Mouse (Mus musculus): Measurements from ENCODE around the gene Gen1. TPM values are rescaled to one million over a fixed set of nuclear protein-coding genes. Genes with fewer than 3 reads are reported as not detected.
A peak's percentile ranks its signal among the peaks of the same experiment; 100 is the strongest.

Gene Gen1
- total and polyA plus RNA-seq, 2 experiments from 2014 or later: 0.51 to 0.99 TPM

DNA sequence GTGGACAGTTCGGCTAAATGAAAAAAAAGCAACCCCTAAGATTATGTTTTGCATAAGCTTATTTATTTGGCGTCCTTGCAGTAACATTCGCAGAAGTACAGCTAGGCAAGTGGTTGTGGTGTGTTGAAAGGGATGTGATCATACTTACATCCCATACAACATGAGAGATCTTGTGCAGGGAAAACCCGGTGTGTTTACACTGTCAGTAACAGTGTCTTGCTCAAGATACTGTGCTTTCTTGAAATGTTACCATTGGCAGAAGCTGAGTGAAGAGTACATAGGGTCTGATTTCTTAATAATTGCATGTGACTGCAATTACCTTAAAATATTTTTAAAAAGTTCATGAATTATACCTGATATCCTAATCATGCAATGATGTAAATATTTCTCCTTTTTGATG, 7.0 kb upstream of the Gen1 start:
- ATAC-seq (ENCODE audit: low FRiP score) (no peak), DNase-seq (ENCODE audit: low spot score) (no peak)
- Histone ChIP-seq H3K27ac (ENCODE audit: low read depth, low read length) (no peak overlapping the region), H3K9ac (replicated peaks; ENCODE audit: low read length, poor library complexity, severe bottlenecking) (no peak overlapping the region), H3K4me2 (ENCODE audit: low read depth, low read length, poor library complexity, severe bottlenecking) (no peak overlapping the region), H3K27me3 (ENCODE audit: insufficient read depth, low read length) (no peaks in the 10 kb centered on the region), H3K4me3 (ENCODE audit: low read depth, low read length) (no peak overlapping the region), H3K4me1 (ENCODE audit: insufficient read depth, low read length) (peaks cover 4% of the 10 kb centered on the region), H3K36me3 (ENCODE audit: insufficient read depth, low read length) (peaks cover 17% of the 10 kb centered on the region), H3K9me3 (ENCODE audit: low read length) (no peaks in the 10 kb centered on the region)
- no peak for TF ChIP-seq CTCF (IDR thresholded peaks at IDR 0.05)
- 94% methylated on average over 4 of the region's 4 CpGs for WGBS

DNA sequence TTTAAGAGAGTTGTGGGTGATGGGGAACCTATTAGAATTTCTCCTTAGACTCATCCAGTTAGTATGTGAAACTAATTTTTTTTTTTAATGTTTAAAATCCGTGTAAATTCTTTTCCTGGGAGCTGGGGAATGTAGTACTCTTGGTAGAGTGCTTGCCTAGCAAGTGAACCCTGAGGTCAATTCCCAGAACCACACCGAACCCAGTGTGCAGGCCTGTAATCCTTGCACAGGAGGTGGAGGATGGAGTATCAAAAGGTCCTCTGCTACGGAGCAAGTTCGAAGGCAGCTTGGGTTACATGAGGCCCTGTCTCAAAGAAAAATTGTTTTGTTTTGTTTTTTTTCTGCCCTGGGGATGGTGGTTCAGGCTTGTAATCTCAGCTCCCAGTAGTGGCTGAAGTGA, 1.4 kb upstream of the Gen1 start:
- no peak for ATAC-seq (ENCODE audit: low FRiP score)
- H3K9ac ChIP-seq (replicated peaks; ENCODE audit: low read length, poor library complexity, severe bottlenecking): peak overlapping the region; percentile 90
- peak overlapping the region; percentile 99 for H3K4me2 ChIP-seq (ENCODE audit: low read depth, low read length, poor library complexity, severe bottlenecking)
- no peaks in the 10 kb centered on the region for H3K36me3 ChIP-seq (ENCODE audit: insufficient read depth, low read length)
- WGBS: 4% methylated on average over 4 of the region's 4 CpGs
- H3K27me3 ChIP-seq (ENCODE audit: insufficient read depth, low read length): no peaks in the 10 kb centered on the region
- peak overlapping the region; percentile 93 for H3K4me3 ChIP-seq (ENCODE audit: low read depth, low read length)
- no peak for DNase-seq (ENCODE audit: low spot score)
- no peak for TF ChIP-seq CTCF (IDR thresholded peaks at IDR 0.05)
- no peaks in the 10 kb centered on the region for H3K9me3 ChIP-seq (ENCODE audit: low read length)
- peaks cover 12% of the 10 kb centered on the region for H3K4me1 ChIP-seq (ENCODE audit: insufficient read depth, low read length)
- no peak overlapping the region for H3K27ac ChIP-seq (ENCODE audit: low read depth, low read length)

GRCm38 (mm10) chr12:11266282-11266985, 833 bp upstream of the Gen1 start:
- Histone ChIP-seq H3K9me3 (ENCODE audit: low read length) (no peaks in the 10 kb centered on the region), H3K4me1 (ENCODE audit: insufficient read depth, low read length) (peaks cover 12% of the 10 kb centered on the region), H3K4me2 (ENCODE audit: low read depth, low read length, poor library complexity, severe bottlenecking) (peak overlapping the region; percentile 99), H3K36me3 (ENCODE audit: insufficient read depth, low read length) (no peaks in the 10 kb centered on the region), H3K4me3 (ENCODE audit: low read depth, low read length) (peak overlapping the region; percentile 93), H3K9ac (replicated peaks; ENCODE audit: low read length, poor library complexity, severe bottlenecking) (peak overlapping the region; percentile 90), H3K27ac (ENCODE audit: low read depth, low read length) (peak overlapping the region; percentile 88), H3K27me3 (ENCODE audit: insufficient read depth, low read length) (no peaks in the 10 kb centered on the region)
- ATAC-seq (ENCODE audit: low FRiP score): peak; percentile 72
- WGBS: under 1% methylated on average over 49 of the region's 51 CpGs
- TF ChIP-seq CTCF (IDR thresholded peaks at IDR 0.05): no peak
- peak; percentile 26 for DNase-seq (ENCODE audit: low spot score)

DNA sequence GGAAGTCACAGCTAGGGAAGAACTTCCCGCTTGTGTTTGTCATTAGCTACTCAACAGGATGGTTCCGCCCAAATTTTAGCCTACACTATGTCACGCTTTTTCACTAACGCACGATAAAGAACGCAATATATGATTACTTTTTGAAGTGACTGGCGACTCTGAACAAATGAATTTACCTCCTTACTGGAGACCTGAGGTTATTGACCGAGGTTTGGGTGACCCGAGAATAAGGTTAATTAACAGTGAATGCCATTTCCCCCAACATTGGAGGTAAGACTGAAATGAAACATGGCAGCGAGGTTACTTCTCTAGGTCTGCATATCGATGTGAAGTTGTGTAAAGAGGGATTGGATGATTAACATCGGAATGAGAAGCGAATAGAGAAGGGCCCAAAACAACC, 706 bp downstream of the Gen1 start:
- WGBS: 4% methylated on average over 13 of the region's 13 CpGs
- TF ChIP-seq CTCF (IDR thresholded peaks at IDR 0.05): no peak
- ATAC-seq (ENCODE audit: low FRiP score): no peak

DNA sequence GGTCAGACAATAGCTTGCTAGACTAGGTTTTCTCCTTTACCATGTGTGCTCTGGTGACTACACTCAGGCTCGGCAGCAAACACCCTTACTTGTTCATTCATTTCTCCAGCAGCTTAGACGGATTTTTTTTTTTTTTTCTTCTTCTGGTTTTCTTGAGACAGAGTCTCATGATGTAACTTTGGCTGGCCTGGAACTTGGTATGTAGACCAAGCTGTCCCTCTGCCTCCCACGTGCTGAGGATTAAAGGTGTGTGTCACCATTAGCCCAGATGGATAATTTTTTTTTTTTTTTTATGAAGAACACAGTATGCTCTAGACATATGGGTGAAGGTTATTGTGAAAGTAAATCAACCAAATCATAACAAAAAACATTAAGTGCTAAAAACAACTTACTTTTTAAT, 15.3 kb downstream of the Gen1 start:
- TF ChIP-seq CTCF (IDR thresholded peaks at IDR 0.05): no peak
- H3K27me3 ChIP-seq (ENCODE audit: insufficient read depth, low read length): no peaks in the 10 kb centered on the region
- DNase-seq (ENCODE audit: low spot score): no peak
- no peak overlapping the region for H3K9ac ChIP-seq (replicated peaks; ENCODE audit: low read length, poor library complexity, severe bottlenecking)
- no peaks in the 10 kb centered on the region for H3K36me3 ChIP-seq (ENCODE audit: insufficient read depth, low read length)
- 78% methylated on average over 3 of the region's 3 CpGs for WGBS
- H3K9me3 ChIP-seq (ENCODE audit: low read length): no peaks in the 10 kb centered on the region
- no peak for ATAC-seq (ENCODE audit: low FRiP score)
- no peak overlapping the region for H3K27ac ChIP-seq (ENCODE audit: low read depth, low read length)
- no peak overlapping the region for H3K4me2 ChIP-seq (ENCODE audit: low read depth, low read length, poor library complexity, severe bottlenecking)
- H3K4me3 ChIP-seq (ENCODE audit: low read depth, low read length): no peak overlapping the region
- no peaks in the 10 kb centered on the region for H3K4me1 ChIP-seq (ENCODE audit: insufficient read depth, low read length)

More for the DNA sequence above, 706 bp downstream of the Gen1 start:
- peak overlapping the region; percentile 93 for H3K4me3 ChIP-seq (ENCODE audit: low read depth, low read length)
- no peaks in the 10 kb centered on the region for H3K9me3 ChIP-seq (ENCODE audit: low read length)
- no peak overlapping the region for H3K27ac ChIP-seq (ENCODE audit: low read depth, low read length)
- DNase-seq (ENCODE audit: low spot score): no peak
- H3K4me1 ChIP-seq (ENCODE audit: insufficient read depth, low read length): peaks cover 12% of the 10 kb centered on the region
- peak overlapping the region; percentile 99 for H3K4me2 ChIP-seq (ENCODE audit: low read depth, low read length, poor library complexity, severe bottlenecking)
- no peaks in the 10 kb centered on the region for H3K36me3 ChIP-seq (ENCODE audit: insufficient read depth, low read length)
- H3K9ac ChIP-seq (replicated peaks; ENCODE audit: low read length, poor library complexity, severe bottlenecking): peak overlapping the region; percentile 90; the same call in 1 of the 2 replicates
- no peaks in the 10 kb centered on the region for H3K27me3 ChIP-seq (ENCODE audit: insufficient read depth, low read length)

- Histone ChIP-seq H3K4me2 (ENCODE audit: low read depth, low read length, poor library complexity, severe bottlenecking) (no peak overlapping the region), H3K27me3 (ENCODE audit: insufficient read depth, low read length) (no peaks in the 10 kb centered on the region), H3K9ac (replicated peaks; ENCODE audit: low read length, poor library complexity, severe bottlenecking) (no peak overlapping the region), H3K27ac (ENCODE audit: low read depth, low read length) (no peak overlapping the region), H3K9me3 (ENCODE audit: low read length) (no peaks in the 10 kb centered on the region), H3K4me3 (ENCODE audit: low read depth, low read length) (no peak overlapping the region), H3K4me1 (ENCODE audit: insufficient read depth, low read length) (no peaks in the 10 kb centered on the region), H3K36me3 (ENCODE audit: insufficient read depth, low read length) (no peaks in the 10 kb centered on the region)
- no peak for TF ChIP-seq CTCF (IDR thresholded peaks at IDR 0.05)
- DNase-seq (ENCODE audit: low spot score) (no peak), ATAC-seq (ENCODE audit: low FRiP score) (no peak)
- WGBS: 100% methylated on average over 1 of the region's 1 CpGs
Measured at GRCm38 (mm10) chr12:11247460-11247859, 18.1 kb downstream of the Gen1 start.

Measured in midbrain, postnatal 0 days (tissue).